Mouse (Mus musculus) bone marrow macrophage, adult 2 months (primary cell): ENCODE measurements around the gene Larp4b.

Source experiments
- CTCF ChIP-seq: IDR thresholded peaks from 2 replicates; pipeline ENCODE4 v1.5.1; 2012; ENCODE audit warnings: low read depth, mild to moderate bottlenecking, low read length, moderate library complexity
- POLR2A ChIP-seq: IDR thresholded peaks from 2 replicates; pipeline ENCODE4 v1.6.1; 2012; ENCODE audit warnings: mild to moderate bottlenecking, low read depth, low read length, borderline replicate concordance

GRCm38 (mm10) chr13:9148830-9149229, 55.1 kb downstream of the Larp4b start:
- no peak for TF ChIP-seq CTCF
- TF ChIP-seq POLR2A, result no peak
